Mouse (Mus musculus) liver, postnatal 0 days (tissue): ENCODE results near the gene Hivep3.
A peak's percentile ranks its signal among the peaks of the same experiment; 100 is the strongest.

Source experiments
- CTCF ChIP-seq: sonication (generic); IDR thresholded peaks from 2 replicates; pipeline ENCODE4 v1.5.1; 2016; ENCODE audit warnings: antibody characterized with exemption, low read depth
- EP300 ChIP-seq: IDR thresholded peaks from 2 replicates; pipeline ENCODE4 v1.6.1; 2016; ENCODE audit warnings: antibody characterized with exemption, low read depth, mild to moderate bottlenecking

- TF ChIP-seq CTCF (peak; percentile 81), EP300 (no peak)
Measured at GRCm38 (mm10) chr4:120104599-120104998, 371.0 kb downstream of the Hivep3 start.
